Mouse (Mus musculus) frontal cortex, postnatal 14 days (tissue): Measurements from ENCODE around the gene Fto.

ENCODE experiments used
- DNase-seq, 2 experiments: peaks; one replicate each; pipeline ENCODE4 v3.0.0; 2022; ENCODE audit warnings: low spot score in 2 of 2

Fto gene

DNA sequence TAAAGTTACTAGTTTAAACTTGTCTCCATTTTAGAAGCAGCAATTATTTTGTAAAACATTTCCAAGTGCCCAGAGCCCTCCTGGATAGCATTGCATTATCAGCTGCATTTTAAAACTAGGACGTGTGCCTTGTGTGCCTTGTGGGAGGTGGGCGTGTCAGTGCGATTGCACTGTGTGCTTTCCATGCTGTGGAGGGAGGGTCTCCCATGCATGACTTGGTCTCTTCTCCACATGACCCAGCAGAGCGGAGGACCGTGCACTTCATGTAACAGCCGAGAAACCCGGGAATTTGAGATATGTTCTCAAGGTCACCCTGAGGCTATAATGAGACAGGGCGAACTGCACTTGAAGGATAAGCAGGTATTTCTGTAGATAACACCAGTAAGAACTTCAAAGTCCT, 347.6 kb downstream of the Fto start:
- no peak for DNase-seq

DNA sequence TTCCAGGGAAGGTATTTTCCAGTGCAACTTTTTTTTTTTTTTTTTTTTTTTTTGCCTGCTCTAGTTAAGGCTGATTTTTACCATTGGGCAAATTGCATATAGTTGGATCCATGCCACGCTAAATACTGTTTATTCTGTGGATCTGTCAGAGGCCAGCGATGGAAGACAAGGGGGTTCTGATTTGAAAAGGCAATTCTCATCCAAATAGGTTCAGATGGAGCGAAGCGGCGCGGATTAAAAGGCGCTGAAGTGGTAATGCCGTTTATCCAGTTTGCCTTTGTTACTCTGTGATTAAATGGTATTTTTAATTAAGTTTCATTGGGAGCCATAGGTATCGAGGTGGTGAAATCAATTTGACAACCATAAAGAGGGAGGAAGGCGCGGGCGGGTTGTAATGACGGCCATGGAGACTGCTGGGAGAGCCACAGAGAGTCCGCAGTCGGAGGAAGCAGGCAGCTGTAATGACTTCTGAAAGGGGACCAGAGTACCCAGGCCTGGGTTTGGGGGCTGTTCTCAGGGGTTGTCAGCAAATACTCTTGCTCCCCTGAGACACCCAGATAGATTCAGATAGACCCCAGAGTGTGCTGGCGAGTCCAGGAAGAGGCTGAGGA, 356.2 kb downstream of the Fto start:
- DNase-seq, result no peak

DNA sequence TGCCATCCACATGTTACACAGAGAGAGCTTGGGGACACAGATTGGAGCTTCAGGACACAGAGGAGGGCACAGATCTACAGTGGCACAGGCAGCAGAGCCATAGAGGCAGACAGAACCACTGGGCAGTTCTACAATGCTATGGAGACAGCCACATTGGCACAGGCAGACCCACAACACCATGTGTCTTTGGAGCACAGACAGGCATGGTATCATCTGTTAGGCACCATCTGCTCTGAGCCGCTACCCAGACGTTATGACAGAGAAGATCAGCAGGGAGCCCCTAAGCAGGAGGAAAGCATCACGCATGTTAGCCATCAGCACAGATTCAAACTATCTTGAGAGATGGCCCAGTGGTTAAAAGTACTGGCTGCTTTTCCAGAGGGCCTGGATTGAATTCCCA, 363.6 kb downstream of the Fto start:
- DNase-seq, result no peak

DNA sequence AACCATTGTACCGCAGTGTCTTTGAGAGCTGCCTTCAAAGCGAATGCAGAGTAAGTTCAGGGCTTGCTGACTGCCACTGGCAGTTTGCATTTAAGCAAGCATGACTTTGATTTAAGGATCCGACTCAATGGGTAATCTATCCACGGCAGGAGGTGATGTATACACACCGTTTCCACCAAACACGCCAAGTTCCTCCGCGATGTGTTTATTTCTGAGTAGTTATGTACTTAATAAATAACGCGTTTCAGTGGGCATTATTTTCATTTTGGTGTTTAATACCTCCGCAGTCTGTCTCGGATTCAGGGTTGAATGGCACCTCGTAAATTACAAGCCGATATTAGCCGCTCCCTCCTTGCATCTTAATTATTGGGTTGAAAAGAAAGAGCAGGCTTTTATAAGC, 366.1 kb downstream of the Fto start:
- no peak for DNase-seq

DNA sequence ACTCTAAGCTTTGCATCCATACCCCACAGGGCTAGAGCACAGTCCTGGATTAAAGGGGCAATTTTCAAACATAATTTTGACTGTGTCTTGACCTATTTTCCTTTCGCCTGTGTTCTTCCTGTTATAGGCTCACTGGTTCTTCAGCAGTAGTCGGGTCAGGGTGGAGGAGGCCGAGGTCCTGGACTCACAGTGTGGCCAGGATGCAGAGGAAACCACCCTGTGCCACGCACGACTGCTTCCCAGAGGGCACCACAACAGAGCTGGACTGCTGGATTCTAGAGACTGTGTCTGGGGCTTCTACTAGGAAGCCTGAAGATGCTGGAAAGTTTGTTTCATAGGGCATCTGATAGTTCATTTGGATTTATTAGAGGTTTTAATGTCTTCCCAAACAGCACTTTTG, 366.8 kb downstream of the Fto start:
- no peak for DNase-seq

DNA sequence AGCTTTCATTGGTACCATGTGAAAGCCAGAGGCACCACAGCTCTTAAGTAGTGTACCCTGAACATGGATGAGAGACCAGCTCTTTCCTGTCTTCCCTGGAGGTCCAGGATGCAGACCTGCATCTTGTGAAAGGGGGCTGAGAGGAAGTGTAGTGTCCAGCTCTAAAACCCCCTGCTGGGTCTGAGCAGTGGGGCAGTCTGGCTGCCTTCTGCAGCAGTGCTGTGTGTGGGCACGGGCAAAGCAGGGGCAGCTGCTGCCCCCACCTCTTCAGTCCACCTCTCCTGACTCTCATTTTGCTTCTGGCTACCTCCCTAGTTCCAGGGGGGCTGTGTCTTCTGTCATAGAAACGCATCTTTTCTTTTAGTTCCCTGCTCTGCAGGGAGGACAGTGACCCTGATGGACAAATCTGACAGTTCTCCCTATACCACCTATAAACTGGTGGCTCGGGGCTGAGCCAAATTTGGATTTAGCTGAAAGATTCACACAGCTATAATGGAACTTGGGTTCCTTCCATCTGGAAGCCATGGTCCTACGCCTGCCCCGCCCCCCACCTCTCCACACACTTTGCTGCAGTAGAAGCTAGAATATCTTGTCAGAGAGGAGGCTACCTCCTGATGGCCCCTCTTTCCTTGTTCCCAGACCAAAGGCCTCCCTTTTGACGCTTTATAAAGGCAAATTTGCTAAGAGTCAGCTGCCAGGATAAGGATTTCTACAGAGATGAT, 371.4 kb downstream of the Fto start:
- no peak for DNase-seq

DNA sequence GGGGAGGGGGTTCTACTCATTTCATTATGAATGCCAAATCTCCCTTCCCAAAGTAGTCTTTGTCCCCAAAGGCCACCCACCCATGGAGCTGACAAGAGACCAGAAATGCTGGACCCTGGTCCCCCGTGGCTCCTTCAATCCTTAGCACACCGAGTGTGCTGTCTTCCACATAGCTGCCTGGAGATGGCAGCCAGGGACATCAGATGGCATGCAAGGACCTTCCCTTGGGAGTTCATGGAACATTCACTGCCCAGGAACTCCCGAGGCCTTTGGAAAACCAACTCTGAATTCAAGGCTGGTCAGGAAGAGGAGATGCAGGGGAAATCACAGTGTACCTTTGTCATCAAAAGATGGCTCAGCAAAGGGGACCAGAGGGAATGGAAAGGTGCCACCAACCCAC, 372.1 kb downstream of the Fto start:
- DNase-seq, result no peak

DNA sequence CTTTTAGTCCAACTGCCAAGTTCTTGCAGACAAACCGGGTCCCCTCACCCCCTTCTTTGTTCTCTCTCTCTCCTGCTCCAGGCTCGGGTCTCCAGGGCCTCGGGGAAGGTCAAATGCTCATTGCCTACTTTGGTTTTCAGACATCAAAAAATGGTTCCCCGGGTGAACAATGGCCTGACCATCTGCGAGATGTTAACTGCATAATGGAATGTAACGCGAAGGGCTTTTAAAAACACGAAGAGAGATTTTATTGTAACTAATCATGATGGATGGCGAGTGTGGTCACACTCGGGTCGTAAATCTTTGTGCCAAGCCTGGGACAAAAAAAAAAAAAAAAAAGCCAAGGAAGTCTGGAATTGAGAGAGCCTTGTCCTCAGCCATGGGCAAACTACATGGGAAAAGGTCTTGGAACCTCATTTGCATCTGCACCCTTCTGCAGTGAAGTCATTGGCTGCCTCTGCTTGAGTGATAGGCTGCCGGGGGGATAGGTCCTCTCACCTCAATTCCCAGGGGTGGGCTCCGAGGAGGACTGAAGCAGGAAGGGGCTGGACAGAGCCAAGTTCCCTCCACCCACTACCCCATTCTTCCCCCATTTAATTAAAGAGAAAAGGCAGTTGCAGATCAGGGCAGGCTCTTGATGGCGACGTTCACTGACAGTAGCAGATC, 378.9 kb downstream of the Fto start:
- no peak for DNase-seq

DNA sequence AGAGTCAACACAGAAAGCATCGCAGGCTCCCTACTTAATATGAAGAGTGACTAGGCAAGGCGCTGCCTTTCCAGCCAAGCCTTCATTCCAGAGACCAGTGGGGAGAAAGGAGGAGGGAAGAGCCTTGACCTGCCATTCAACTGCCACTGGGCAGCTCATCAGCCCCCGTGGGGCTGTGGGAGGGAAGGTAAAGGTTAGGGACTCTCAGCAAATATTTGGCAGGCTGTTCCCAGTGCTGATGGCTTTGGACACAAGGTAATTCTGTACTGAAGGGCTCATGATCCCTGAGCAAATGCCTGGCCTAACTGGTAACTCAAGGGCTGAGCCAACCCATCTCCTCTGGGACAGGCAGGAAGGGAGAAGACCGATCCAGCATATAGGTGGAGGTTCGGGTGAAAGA, 393.2 kb downstream of the Fto start:
- DNase-seq, result no peak

DNA sequence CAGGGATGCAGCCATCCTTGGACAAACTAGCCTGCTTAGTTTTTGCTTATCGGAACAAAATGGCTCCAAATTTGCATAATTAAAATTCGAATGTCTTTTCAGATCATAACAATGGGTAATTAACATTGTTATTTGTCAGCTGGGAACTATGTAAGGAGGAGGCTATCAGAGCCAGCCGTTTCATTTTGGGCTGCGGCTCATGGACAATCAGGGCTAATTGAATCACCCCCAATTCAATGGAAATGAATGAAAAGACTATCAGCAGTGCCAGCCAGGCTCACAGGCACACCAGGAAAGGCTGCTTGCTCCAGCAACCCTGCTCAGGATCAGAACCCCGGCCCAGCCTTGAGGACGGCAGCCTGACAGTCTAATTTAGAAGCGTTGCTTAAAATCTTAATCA, 395.3 kb downstream of the Fto start:
- no peak for DNase-seq

DNA sequence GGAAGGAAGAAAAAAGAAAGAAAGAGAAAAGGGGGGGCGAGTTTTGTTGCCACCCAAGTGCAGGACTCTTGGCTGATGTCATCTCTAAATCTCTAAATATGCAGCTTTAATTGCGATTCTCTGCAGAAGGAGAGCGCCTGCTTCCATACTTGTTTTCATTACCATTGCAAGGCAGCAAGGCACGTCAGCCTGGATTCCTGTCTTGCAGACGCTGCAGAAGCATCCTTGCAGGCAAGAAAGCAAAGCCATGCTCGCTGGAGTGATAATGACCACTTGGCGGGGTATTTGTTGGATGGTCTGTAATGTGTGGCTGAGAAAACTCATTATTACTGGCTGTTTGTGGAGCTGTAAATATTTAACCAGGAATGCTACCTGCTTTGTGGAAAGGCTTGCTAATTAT, 396.4 kb downstream of the Fto start:
- no peak for DNase-seq

DNA sequence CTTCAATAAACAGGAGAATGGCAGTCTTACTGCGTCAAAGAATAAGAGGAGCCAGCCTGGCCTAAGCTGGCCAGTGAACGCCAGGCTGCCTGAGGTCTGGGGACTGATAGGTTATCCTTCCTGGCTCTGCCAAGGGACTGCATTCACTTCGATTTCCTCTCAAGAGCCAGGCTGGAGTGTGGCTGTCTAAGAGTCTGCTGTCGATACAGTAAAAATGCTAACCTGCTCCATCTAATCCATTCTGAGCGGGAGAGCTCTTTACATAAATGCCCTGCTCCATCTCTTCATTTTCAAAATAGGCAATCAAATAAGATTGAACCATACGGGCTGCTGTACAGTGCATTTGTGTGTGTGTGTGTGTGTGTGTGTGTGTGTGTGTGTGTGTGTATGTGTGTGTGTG, 397.9 kb downstream of the Fto start:
- no peak for DNase-seq

DNA sequence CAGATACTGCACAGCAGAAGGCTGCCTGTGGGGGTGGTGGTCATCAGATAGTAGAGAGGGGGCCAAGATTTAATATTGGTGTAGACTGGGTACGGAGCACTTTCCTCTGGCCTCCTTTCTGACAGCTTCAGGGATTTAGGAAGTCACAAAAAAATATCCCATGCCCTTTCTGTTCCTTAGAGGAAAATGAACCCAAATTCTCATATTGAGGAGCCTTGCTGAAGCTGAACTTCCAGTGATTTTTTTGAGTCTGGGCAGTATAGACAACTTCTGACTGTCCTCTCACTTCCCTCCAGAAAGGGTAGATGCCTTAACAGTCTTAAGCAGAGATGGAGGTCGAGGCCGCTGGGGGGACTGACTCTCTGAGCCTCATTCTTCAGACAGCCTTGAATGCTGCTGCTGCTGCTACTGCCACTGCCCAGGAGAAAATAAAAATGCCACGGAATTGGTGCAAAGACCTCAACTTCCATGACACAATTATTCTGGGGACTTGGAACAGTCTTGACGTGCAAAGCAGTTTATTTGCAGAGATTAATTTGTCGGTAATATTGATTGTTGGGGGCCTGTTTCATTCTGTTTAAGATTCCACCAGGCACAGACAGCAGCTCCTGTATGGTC, 398.8 kb downstream of the Fto start:
- no peak for DNase-seq

DNA sequence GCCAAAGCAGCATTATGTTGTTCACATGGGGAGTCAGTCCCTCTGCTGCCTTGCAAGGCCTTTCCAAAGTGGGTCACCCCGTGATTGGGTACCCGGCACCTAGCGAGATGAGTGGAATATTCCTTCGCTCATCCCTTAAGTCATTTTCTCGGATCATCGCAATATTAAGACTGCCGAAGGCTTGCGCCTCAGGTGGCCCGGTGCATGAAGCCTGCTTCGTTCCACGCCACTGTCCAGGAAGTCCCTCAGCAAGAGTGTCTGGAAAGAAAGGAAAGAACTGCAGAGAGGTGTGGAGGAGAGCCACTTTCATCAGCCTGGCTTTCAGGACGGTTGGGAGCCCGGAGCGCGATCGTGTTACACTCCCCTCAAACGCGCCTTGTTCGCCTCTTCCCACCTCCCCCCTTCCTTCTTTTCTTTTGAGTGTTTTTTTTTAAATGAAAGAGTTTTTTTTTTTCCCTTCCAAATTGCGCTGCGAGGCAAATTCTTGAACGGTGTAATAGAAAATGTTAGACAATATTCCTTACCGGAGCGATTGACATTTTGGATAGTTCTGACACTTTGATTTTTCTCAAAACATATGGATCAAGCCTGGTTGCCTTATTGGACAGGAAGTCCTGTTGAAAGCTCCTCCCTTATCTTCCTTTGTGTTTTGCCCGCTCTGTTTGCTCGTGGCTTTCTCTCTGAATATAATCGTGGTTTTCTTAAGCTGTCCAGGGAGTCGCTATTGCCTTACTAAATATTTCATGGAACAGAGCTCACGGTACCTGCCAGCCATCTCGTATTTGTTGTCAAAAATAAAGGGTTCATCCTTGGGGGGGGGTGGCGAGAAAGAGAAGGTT, 399.6 kb downstream of the Fto start:
- peak in 1 of 2 experiments; percentile 7 for DNase-seq

DNA sequence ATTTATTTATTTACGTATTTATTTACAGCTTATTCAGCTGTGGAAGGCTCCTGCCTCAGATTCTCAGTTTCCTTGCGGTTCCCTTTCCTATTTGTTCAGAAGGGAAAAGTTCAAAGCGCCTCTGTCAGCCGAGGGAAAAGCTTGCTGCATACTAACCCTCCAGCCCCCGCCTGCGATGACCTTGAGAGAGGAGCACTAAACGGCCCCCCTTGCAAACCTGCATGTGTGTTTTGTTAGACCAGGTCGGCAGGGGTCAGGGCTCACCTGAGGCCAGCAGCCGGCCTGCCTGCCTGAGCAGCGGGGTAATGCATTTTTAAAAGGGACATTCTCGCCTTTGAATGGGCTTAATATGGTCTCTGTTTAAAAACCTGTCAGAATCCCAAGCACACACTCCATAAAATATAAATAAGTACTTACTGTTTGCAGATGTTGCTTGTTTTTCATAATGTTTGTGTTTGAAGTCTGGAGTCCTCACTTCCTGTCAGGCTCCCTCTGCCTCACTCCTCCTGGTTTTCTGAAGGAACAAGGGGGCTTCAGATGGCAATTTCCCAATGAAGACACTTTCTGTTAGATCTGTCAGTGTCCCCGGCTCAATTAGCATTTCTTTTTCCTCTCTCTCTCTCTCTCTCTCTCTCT, 400.5 kb downstream of the Fto start:
- no peak for DNase-seq

DNA sequence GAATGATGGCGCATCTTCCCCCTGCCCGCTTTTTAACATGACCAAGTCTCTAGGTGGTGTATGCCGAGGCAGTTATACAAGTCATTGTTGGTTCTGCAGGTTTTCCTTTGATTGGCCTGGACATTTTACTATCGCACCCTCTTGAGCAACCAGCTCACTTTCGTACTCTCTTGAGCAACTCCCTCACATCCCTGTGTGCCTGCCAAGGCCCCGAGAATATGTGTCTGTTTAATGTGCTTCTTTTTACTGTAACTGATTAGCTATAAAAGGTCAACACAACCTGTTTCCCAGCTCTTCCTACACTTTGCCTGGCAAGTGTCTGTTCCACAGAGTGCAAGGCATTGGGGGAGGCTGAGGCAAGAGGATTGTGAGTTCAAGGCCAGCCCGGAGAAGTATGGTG, 401.4 kb downstream of the Fto start:
- DNase-seq, result no peak

DNA sequence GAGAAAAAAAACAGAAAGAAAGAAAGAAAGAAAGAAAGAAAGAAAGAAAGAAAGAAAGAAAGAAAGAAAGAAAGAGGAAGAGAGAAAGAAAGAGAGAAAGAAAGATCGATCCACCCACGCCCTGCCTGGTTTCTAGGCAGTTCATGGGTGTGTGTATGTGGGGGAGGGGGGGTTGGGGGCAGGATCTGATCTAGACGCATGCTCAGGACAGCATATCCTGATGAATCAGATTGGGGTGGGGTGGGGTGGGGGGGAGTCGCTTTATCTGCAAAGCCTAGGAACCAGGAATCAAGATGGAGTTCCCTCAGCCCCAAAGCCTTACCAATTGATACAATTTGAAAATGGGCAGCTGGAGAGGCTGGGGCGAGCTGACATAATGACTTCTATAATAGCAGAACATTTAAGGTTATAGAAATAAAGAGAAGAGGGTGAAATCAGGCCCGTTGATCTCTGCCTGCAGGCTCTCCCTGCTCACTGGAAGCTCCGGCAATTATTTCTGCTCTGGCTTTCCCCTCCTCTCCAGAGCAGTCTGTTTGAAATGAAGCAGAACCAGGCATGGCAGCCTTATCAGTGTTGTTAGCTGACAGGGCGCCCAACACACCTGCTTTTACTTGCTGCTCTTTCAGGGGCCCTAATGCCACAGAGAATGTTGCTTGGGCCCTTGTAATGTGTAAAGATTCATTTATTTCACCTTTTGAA, 402.2 kb downstream of the Fto start:
- no peak for DNase-seq
